Mouse (Mus musculus) cerebellum, adult (tissue): Measurements from ENCODE around the gene Etl4.

Experiments used
- ATAC-seq: cut with Nextera tagmentation; 2 replicates; pipeline ENCODE4 v1.9.2; 2017; ENCODE audit warnings: mild to moderate bottlenecking, moderate library complexity, mixed read lengths; ENCODE audit not compliant: insufficient number of reproducible peaks, low FRiP score, low TSS enrichment

Gene Etl4

GRCm38 (mm10) chr2:20736324-20737015 lies 826.9 kb downstream of the Etl4 start:
- ATAC-seq = no peak

GRCm38 (mm10) chr2:20737112-20737808 lies 827.7 kb downstream of the Etl4 start:
- ATAC-seq = no peak

- ATAC-seq = no peak
Measured at GRCm38 (mm10) chr2:20737837-20738236, 828.3 kb downstream of the Etl4 start.

GRCm38 (mm10) chr2:20747723-20748122 lies 838.1 kb downstream of the Etl4 start:
- no peak for ATAC-seq

- ATAC-seq = no peak
Measured at GRCm38 (mm10) chr2:20748481-20748880, 838.9 kb downstream of the Etl4 start.

GRCm38 (mm10) chr2:20749687-20750086 lies 840.1 kb downstream of the Etl4 start:
- no peak for ATAC-seq

GRCm38 (mm10) chr2:20753282-20754110 lies 843.9 kb downstream of the Etl4 start:
- no peak for ATAC-seq

GRCm38 (mm10) chr2:20756964-20757363 lies 847.4 kb downstream of the Etl4 start:
- no peak for ATAC-seq

- ATAC-seq = no peak
Measured at GRCm38 (mm10) chr2:20759045-20759662, 849.6 kb downstream of the Etl4 start.

- no peak for ATAC-seq
Measured at GRCm38 (mm10) chr2:20761320-20761719, 851.7 kb downstream of the Etl4 start.

- ATAC-seq = no peak
Measured at GRCm38 (mm10) chr2:20761751-20762150, 852.2 kb downstream of the Etl4 start.

- ATAC-seq = no peak
Measured at GRCm38 (mm10) chr2:20763511-20764212, 854.1 kb downstream of the Etl4 start.

- ATAC-seq = no peak
Measured at GRCm38 (mm10) chr2:20764566-20765090, 855.0 kb downstream of the Etl4 start.

- no peak for ATAC-seq
Measured at GRCm38 (mm10) chr2:20768681-20769080, 859.1 kb downstream of the Etl4 start.

- no peak for ATAC-seq
Measured at GRCm38 (mm10) chr2:20770171-20770570, 860.6 kb downstream of the Etl4 start.

- ATAC-seq = no peak
Measured at GRCm38 (mm10) chr2:20774462-20774861, 864.9 kb downstream of the Etl4 start.

GRCm38 (mm10) chr2:20776171-20776704 lies 866.7 kb downstream of the Etl4 start:
- ATAC-seq = no peak

- ATAC-seq = no peak
Measured at GRCm38 (mm10) chr2:20777931-20778330, 868.4 kb downstream of the Etl4 start.
